Mouse (Mus musculus) thymus, postnatal 4 days (tissue): ENCODE data around the gene Rpl41.
"Not testable (repeated sequence)": the region's sequence is repeated elsewhere in the genome, so short reads cannot be mapped to it uniquely, and the experiment has no call there.

Experiments used
- DNase-seq: peaks from one replicate; pipeline ENCODE4 v3.0.0; 2021

The Rpl41 gene

GRCm38 (mm10) chr10:128555567-128555966 is 6.5 kb upstream of the Rpl41 start:
- not testable (repeated sequence) for DNase-seq

- peak; percentile 20 for DNase-seq
These were observed 1.2 kb upstream of the Rpl41 start for GRCm38 (mm10) chr10:128550144-128550823.

- peak; percentile 26 for DNase-seq
These were observed 565 bp upstream of the Rpl41 start for GRCm38 (mm10) chr10:128549682-128550057.

- not testable (repeated sequence) for DNase-seq
These were observed 884 bp downstream of the Rpl41 start for GRCm38 (mm10) chr10:128548051-128548791.

GRCm38 (mm10) chr10:128547361-128548032 is 1.6 kb downstream of the Rpl41 start, which contains the start of gene Zc3h10:
Gene Zc3h10 (minus strand): TSS chr10:128547774.
- DNase-seq = peak; percentile 94

GRCm38 (mm10) chr10:128546787-128547186 is 2.3 kb downstream of the Rpl41 start:
- DNase-seq = no peak

- no peak for DNase-seq
These were observed 2.7 kb downstream of the Rpl41 start for GRCm38 (mm10) chr10:128546361-128546760.

GRCm38 (mm10) chr10:128545570-128545898 is 3.6 kb downstream of the Rpl41 start:
- no peak for DNase-seq

GRCm38 (mm10) chr10:128544674-128545569 is 4.2 kb downstream of the Rpl41 start:
- peak; percentile 23 for DNase-seq

GRCm38 (mm10) chr10:128544151-128544657 is 4.9 kb downstream of the Rpl41 start:
- DNase-seq = no peak

GRCm38 (mm10) chr10:128543100-128543499 is 6.0 kb downstream of the Rpl41 start:
- DNase-seq = no peak

GRCm38 (mm10) chr10:128538340-128538870 is 10.7 kb downstream of the Rpl41 start:
- no peak for DNase-seq

GRCm38 (mm10) chr10:128536266-128536940 is 12.7 kb downstream of the Rpl41 start:
- DNase-seq = peak; percentile 89

GRCm38 (mm10) chr10:128535624-128536265 is 13.4 kb downstream of the Rpl41 start:
- DNase-seq = no peak

GRCm38 (mm10) chr10:128535206-128535605 is 13.9 kb downstream of the Rpl41 start:
- DNase-seq = no peak

GRCm38 (mm10) chr10:128526366-128527356 is 22.4 kb downstream of the Rpl41 start:
- no peak for DNase-seq

GRCm38 (mm10) chr10:128525671-128526308 is 23.3 kb downstream of the Rpl41 start, which contains the start of gene Esyt1:
Gene Esyt1 (minus strand): TSS chr10:128525871.
- DNase-seq = peak; percentile 87

- DNase-seq = peak; percentile 81
These were observed 24.1 kb downstream of the Rpl41 start for GRCm38 (mm10) chr10:128524732-128525662.
